Mouse (Mus musculus): ENCODE data around the gene Senp1.

DNA sequence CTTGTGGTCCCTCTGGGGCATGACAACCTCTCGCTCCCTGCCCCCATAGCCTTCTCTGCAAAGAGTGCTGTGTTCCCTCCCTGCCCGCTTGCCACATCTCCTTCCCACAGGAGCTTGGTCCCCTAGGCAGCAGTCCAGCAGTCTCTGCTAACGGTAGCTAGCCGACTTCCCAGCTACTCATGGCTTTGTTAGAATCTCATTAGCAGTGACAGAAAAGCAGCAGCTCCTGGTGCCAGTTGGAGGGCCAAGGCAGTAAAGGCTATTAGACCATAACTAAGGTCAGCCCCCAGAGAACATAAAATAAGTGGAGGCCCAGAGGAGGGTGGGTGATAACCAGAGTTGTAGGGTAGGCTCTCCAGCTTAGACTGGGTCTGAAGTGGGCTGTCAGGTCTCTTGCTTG lies 67.9 kb downstream of the Senp1 start:
- TF ChIP-seq POLR2A (IDR thresholded peaks at IDR 0.05; ENCODE audit: borderline replicate concordance, extremely low read depth, low read depth, low read length), result no peak
- TF ChIP-seq CTCF (IDR thresholded peaks at IDR 0.05; ENCODE audit: insufficient read depth, low read length), result no peak

Data from lung, adult 2 months (tissue).